In genomic region chr2:28536166-28536565, GRCm38 (mm10) we compare ENCODE assay signal across 9 mouse cellular contexts. TPM values are rescaled to one million over a fixed set of nuclear protein-coding genes. Genes with fewer than 3 reads are reported as not detected.
DNase-seq lines count a peak whose midpoint lies in the region; ATAC-seq and TF ChIP-seq lines count a peak whose summit lies in the region.
"Had no signal": no experiment of that assay in that cellular context is flagged by ENCODE, and none has a peak within 500 bp of the region (broad histone marks: within the 10 kb centered on the region; RNA-seq: fewer than 3 reads in every experiment).

No protein-coding gene starts in this region.

- intact Hi-C loops in left cerebral cortex, adult 2 months (cut with DNase I) = no loop called here

- ATAC-seq in hindbrain, embryonic 16.5 days = no peak
- no peak for ATAC-seq in neural tube, embryonic 12.5 days (ENCODE audit: low FRiP score, low read depth)
- ATAC-seq in granulocyte monocyte progenitor cell, adult 5-6 weeks (replicated peaks; ENCODE audit: poor library complexity, severe bottlenecking) = no peak

- no peak for TF ChIP-seq POLR2A in embryonic fibroblast, embryonic 13.5 days (IDR thresholded peaks at IDR 0.05; ENCODE audit: low read depth, low read length)

- H3K36me3 ChIP-seq in hindbrain, embryonic 16.5 days (ENCODE audit: control insufficient read depth, insufficient read depth, low read length) = no peaks in the 10 kb centered on the region
- peaks cover under 1% of the 10 kb centered on the region; the same call in 1 of the 2 replicates for H3K36me3 ChIP-seq in neural tube, embryonic 12.5 days

- TF ChIP-seq CTCF in left cerebral cortex, adult 2 months (IDR thresholded peaks at IDR 0.05) = no peak
- TF ChIP-seq CTCF in embryonic fibroblast, embryonic 13.5 days (IDR thresholded peaks at IDR 0.05; ENCODE audit: borderline replicate concordance, insufficient read depth, low read length) = no peak

- no peaks in the 10 kb centered on the region for H3K27me3 ChIP-seq in hindbrain, embryonic 16.5 days (replicated peaks; ENCODE audit: control insufficient read depth, insufficient read depth, low read length)
- H3K27me3 ChIP-seq in neural tube, embryonic 12.5 days (replicated peaks) = no peaks in the 10 kb centered on the region

- no peaks in the 10 kb centered on the region for H3K9me3 ChIP-seq in hindbrain, embryonic 16.5 days (ENCODE audit: control insufficient read depth, low read length)
- no peaks in the 10 kb centered on the region for H3K9me3 ChIP-seq in neural tube, embryonic 12.5 days

- peaks cover 28% of the 10 kb centered on the region for H3K4me1 ChIP-seq in embryonic fibroblast, embryonic 13.5 days (ENCODE audit: control insufficient read depth, insufficient read depth, low read length)
- H3K4me1 ChIP-seq in hindbrain, embryonic 16.5 days (ENCODE audit: control insufficient read depth, insufficient read depth, low read depth, low read length) = peaks cover 87% of the 10 kb centered on the region
- peaks cover 95% of the 10 kb centered on the region for H3K4me1 ChIP-seq in neural tube, embryonic 12.5 days

- H3K27ac ChIP-seq in left cerebral cortex, adult 2 months = peak overlapping the region; percentile 95
- 0 out of 2 replicates have a peak overlapping the region, but pooled peaks have one; percentile 12 for H3K27ac ChIP-seq in embryonic fibroblast, embryonic 13.5 days (ENCODE audit: insufficient read depth, low read length)
- H3K27ac ChIP-seq in hindbrain, embryonic 16.5 days (ENCODE audit: low read depth, low read length) = no peak overlapping the region; the same call in 1 of the 2 replicates
- H3K27ac ChIP-seq in neural tube, embryonic 12.5 days = peak overlapping the region; percentile 7; the same call in 1 of the 2 replicates

- H3K4me3 ChIP-seq in left cerebral cortex, adult 2 months = no peak overlapping the region; the same call in 1 of the 2 replicates
- no peak overlapping the region for H3K4me3 ChIP-seq in embryonic fibroblast, embryonic 13.5 days (ENCODE audit: insufficient read depth, low read length)
- H3K4me3 ChIP-seq in hindbrain, embryonic 16.5 days (ENCODE audit: low read length) = no peak overlapping the region
- H3K4me3 ChIP-seq in neural tube, embryonic 12.5 days = no peak overlapping the region

- peak overlapping the region; percentile 77 for H3K4me2 ChIP-seq in hindbrain, embryonic 16.5 days (ENCODE audit: low read length)
- H3K4me2 ChIP-seq in neural tube, embryonic 12.5 days (replicated peaks) = peak overlapping the region; percentile 80

- no peak overlapping the region for H3K9ac ChIP-seq in hindbrain, embryonic 16.5 days (ENCODE audit: low read depth, low read length)
- H3K9ac ChIP-seq in neural tube, embryonic 12.5 days = peak overlapping the region; percentile 48; the same call in 1 of the 2 replicates

- WGBS in hindbrain, embryonic 16.5 days = 73% methylated on average over 4 of the region's 4 CpGs
- 78% methylated on average over 4 of the region's 4 CpGs for WGBS in neural tube, embryonic 12.5 days

- no peak for DNase-seq in left cerebral cortex, adult 2 months (ENCODE audit: extremely low spot score in 1 of 2, low spot score in 2 of 2)
- no peak for DNase-seq in left cerebral cortex, adult 11 months (ENCODE audit: low spot score)
- no peak for DNase-seq in ovary, postnatal 36 days (ENCODE audit: low spot score)
- DNase-seq in spleen, postnatal 14 days (ENCODE audit: low spot score in 2 of 2) = no peak

RNA-seq across cellular contexts. Expression of gene Ralgds, which starts 23.2 kb away (rescaled TPM):
- total RNA-seq in left cerebral cortex, adult 2 months (2021) = 10 to 100 TPM; 81.1 to 92.6 TPM
- 26.5 and 36.9 TPM in 2 replicates for polyA plus RNA-seq in embryonic fibroblast, embryonic 13.5 days (2011; ENCODE audit: insufficient read length, low read depth, missing spikeins)
- 75.0 and 84.9 TPM in 2 replicates for polyA plus RNA-seq in hindbrain, embryonic 16.5 days (2015; fragmentation: Nextera tagmentation; extraction: Ambion mirVana)
- polyA plus RNA-seq in neural tube, embryonic 12.5 days (2016; fragmentation: Nextera tagmentation; extraction: Ambion mirVana) = 99.6 and 111 TPM in 2 replicates
- total RNA-seq in granulocyte monocyte progenitor cell, adult 5-6 weeks (2014; fragmentation: Nextera tagmentation) = 2.1 and 7.9 TPM in 2 replicates
- 2.8 and 4.6 TPM in 2 replicates for total RNA-seq in granulocyte monocyte progenitor cell, adult 5-6 weeks (2017)

RNA-seq across cellular contexts. Expression of gene Cel, which starts 27.0 kb away (rescaled TPM):
- total RNA-seq in left cerebral cortex, adult 2 months (2021) = not detected
- not detected in 2 replicates for polyA plus RNA-seq in embryonic fibroblast, embryonic 13.5 days (2011; ENCODE audit: insufficient read length, low read depth, missing spikeins)
- polyA plus RNA-seq in hindbrain, embryonic 16.5 days (2015; fragmentation: Nextera tagmentation; extraction: Ambion mirVana) = not detected in 2 replicates
- not detected in 2 replicates for polyA plus RNA-seq in neural tube, embryonic 12.5 days (2016; fragmentation: Nextera tagmentation; extraction: Ambion mirVana)
- not detected in 2 replicates for total RNA-seq in granulocyte monocyte progenitor cell, adult 5-6 weeks (2014; fragmentation: Nextera tagmentation)
- total RNA-seq in granulocyte monocyte progenitor cell, adult 5-6 weeks (2017) = not detected in 2 replicates
- polyA plus RNA-seq: kidney, embryonic 14.5 days had no signal

RNA-seq across cellular contexts. Expression of gene Gm10134, which starts 30.3 kb away (rescaled TPM):
- total RNA-seq in left cerebral cortex, adult 2 months (2021) = 1 to 10 TPM in 1 of 2 experiments, not detected in 1; 1.9 TPM
- polyA plus RNA-seq in embryonic fibroblast, embryonic 13.5 days (2011; ENCODE audit: insufficient read length, low read depth, missing spikeins) = not detected in 2 replicates
- 2.5 and 2.6 TPM in 2 replicates for polyA plus RNA-seq in hindbrain, embryonic 16.5 days (2015; fragmentation: Nextera tagmentation; extraction: Ambion mirVana)
- polyA plus RNA-seq in neural tube, embryonic 12.5 days (2016; fragmentation: Nextera tagmentation; extraction: Ambion mirVana) = 2.4 and 3.5 TPM in 2 replicates
- total RNA-seq in granulocyte monocyte progenitor cell, adult 5-6 weeks (2014; fragmentation: Nextera tagmentation) = not detected in 2 replicates
- total RNA-seq in granulocyte monocyte progenitor cell, adult 5-6 weeks (2017) = not detected in 2 replicates

RNA-seq across cellular contexts. Expression of gene Gbgt1, which starts 39.5 kb away (rescaled TPM):
- 1 to 10 TPM; 1.8 to 2.9 TPM for total RNA-seq in left cerebral cortex, adult 2 months (2021)
- polyA plus RNA-seq in embryonic fibroblast, embryonic 13.5 days (2011; ENCODE audit: insufficient read length, low read depth, missing spikeins) = not detected in 2 replicates
- 1.7 and 2.0 TPM in 2 replicates for polyA plus RNA-seq in hindbrain, embryonic 16.5 days (2015; fragmentation: Nextera tagmentation; extraction: Ambion mirVana)
- polyA plus RNA-seq in neural tube, embryonic 12.5 days (2016; fragmentation: Nextera tagmentation; extraction: Ambion mirVana) = 0.80 and 0.81 TPM in 2 replicates
- total RNA-seq in granulocyte monocyte progenitor cell, adult 5-6 weeks (2014; fragmentation: Nextera tagmentation) = not detected in 2 replicates
- total RNA-seq in granulocyte monocyte progenitor cell, adult 5-6 weeks (2017) = not detected in 2 replicates

RNA-seq across cellular contexts. Expression of gene Gtf3c5, which starts 47.4 kb away (rescaled TPM):
- total RNA-seq in left cerebral cortex, adult 2 months (2021) = 10 to 100 TPM; 18.3 TPM
- 15.1 and 23.1 TPM in 2 replicates for polyA plus RNA-seq in embryonic fibroblast, embryonic 13.5 days (2011; ENCODE audit: insufficient read length, low read depth, missing spikeins)
- polyA plus RNA-seq in hindbrain, embryonic 16.5 days (2015; fragmentation: Nextera tagmentation; extraction: Ambion mirVana) = 39.5 and 44.1 TPM in 2 replicates
- 46.7 and 51.1 TPM in 2 replicates for polyA plus RNA-seq in neural tube, embryonic 12.5 days (2016; fragmentation: Nextera tagmentation; extraction: Ambion mirVana)
- total RNA-seq in granulocyte monocyte progenitor cell, adult 5-6 weeks (2014; fragmentation: Nextera tagmentation) = 25.9 and 31.5 TPM in 2 replicates
- total RNA-seq in granulocyte monocyte progenitor cell, adult 5-6 weeks (2017) = 12.6 and 16.5 TPM in 2 replicates
